Mouse (Mus musculus) CH12.LX (cell line): ENCODE data around the gene Zbed4. TPM values are rescaled to one million over a fixed set of nuclear protein-coding genes. Genes with fewer than 3 reads are reported as not detected.
"Not testable (repeated sequence)": the region's sequence is repeated elsewhere in the genome, so short reads cannot be mapped to it uniquely, and the experiment has no call there.

Source experiments
- DNase-seq: peaks from one replicate; pipeline ENCODE4 v3.0.0-alpha.2; 2013; ENCODE audit errors: extremely low read depth
- H3K27ac ChIP-seq: 2 replicates; pipeline ENCODE4 v1.5.1; 2012; ENCODE audit warnings: low read depth, mild to moderate bottlenecking, control low read depth, moderate library complexity; ENCODE audit not compliant: insufficient read depth
- H3K27me3 ChIP-seq: replicated peaks from 2 replicates; pipeline ENCODE3; 2012; ENCODE audit warnings: inconsistent platforms
- H3K36me3 ChIP-seq, 2 experiments: replicated peaks in 1 of 2; 2 replicates each; pipeline versions ENCODE3 to v1.6.1; 2012; ENCODE audit warnings: inconsistent platforms in 1 of 2, low read length in 1 of 2, mild to moderate bottlenecking in 1 of 2, mixed read lengths in 1 of 2, moderate library complexity in 1 of 2; ENCODE audit not compliant: control insufficient read depth in 1 of 2, insufficient read depth in 1 of 2
- H3K4me1 ChIP-seq, 2 experiments: 2 replicates each; pipeline ENCODE4 v1.6.1; 2012; ENCODE audit warnings: inconsistent platforms in 1 of 2, moderate library complexity in 1 of 2; ENCODE audit not compliant: insufficient read depth in 2 of 2, control insufficient read depth in 1 of 2
- H3K4me2 ChIP-seq: 2 replicates; pipeline ENCODE4 v1.6.1; 2012; ENCODE audit warnings: low read depth, mild to moderate bottlenecking, control low read depth; ENCODE audit not compliant: poor library complexity, insufficient read depth, severe bottlenecking
- H3K4me3 ChIP-seq, 3 experiments: fragments of 150-350 bp in 1 of 3; sonication (generic) in 1 of 3; replicated peaks in 1 of 3; 2 replicates each; pipeline versions ENCODE3 to v1.5.1; 2011 to 2012; ENCODE audit warnings: low read depth in 2 of 3, low read length in 2 of 3, mild to moderate bottlenecking in 2 of 3, moderate library complexity in 2 of 3, control low read depth in 1 of 3, improper control_type of control experiment in 1 of 3, inconsistent platforms in 1 of 3, mixed read lengths in 1 of 3; ENCODE audit not compliant: poor library complexity in 1 of 3
- H3K79me2 ChIP-seq: replicated peaks from 2 replicates; pipeline ENCODE4 v1.6.1; 2012; ENCODE audit warnings: mild to moderate bottlenecking, moderate library complexity; ENCODE audit not compliant: control insufficient read depth, poor library complexity, insufficient read depth, severe bottlenecking; ENCODE audit errors: extremely low read depth
- H3K9ac ChIP-seq: 2 replicates; pipeline ENCODE4 v1.6.1; 2012; ENCODE audit warnings: low read depth, mild to moderate bottlenecking, control low read depth, moderate library complexity; ENCODE audit not compliant: insufficient read depth
- H3K9me3 ChIP-seq: replicated peaks from 2 replicates; pipeline ENCODE3; 2012; ENCODE audit warnings: low read length, inconsistent platforms, mixed read lengths
- E2F4 ChIP-seq: IDR thresholded peaks from 2 replicates; pipeline ENCODE4 v1.6.1; 2011; ENCODE audit warnings: low read depth, low read length, improper control_type of control experiment; ENCODE audit not compliant: insufficient replicate concordance
- ELF1 ChIP-seq: IDR thresholded peaks from 2 replicates; pipeline ENCODE4 v1.6.1; 2014; ENCODE audit warnings: low read depth, mild to moderate bottlenecking, inconsistent platforms, low read length, improper control_type of control experiment
- EP300 ChIP-seq: IDR thresholded peaks from 2 replicates; pipeline ENCODE4 v1.6.1; 2011; ENCODE audit warnings: low read length, improper control_type of control experiment
- GABPA ChIP-seq: IDR thresholded peaks from 2 replicates; pipeline ENCODE4 v1.6.1; 2012; ENCODE audit warnings: low read depth, low read length, improper control_type of control experiment, inconsistent platforms; ENCODE audit not compliant: insufficient replicate concordance
- KAT2A ChIP-seq: IDR thresholded peaks from 2 replicates; pipeline ENCODE4 v1.6.1; 2012; ENCODE audit warnings: low read length, improper control_type of control experiment, inconsistent platforms; ENCODE audit not compliant: insufficient replicate concordance
- MAFK ChIP-seq: IDR thresholded peaks from 2 replicates; pipeline ENCODE4 v1.6.1; 2011; ENCODE audit warnings: low read length, improper control_type of control experiment; ENCODE audit not compliant: insufficient replicate concordance
- MEF2A ChIP-seq: IDR thresholded peaks from 2 replicates; pipeline ENCODE4 v1.6.1; 2014; ENCODE audit warnings: low read depth, mild to moderate bottlenecking, inconsistent platforms, low read length, improper control_type of control experiment, borderline replicate concordance
- MXI1 ChIP-seq: IDR thresholded peaks from 2 replicates; pipeline ENCODE4 v1.6.1; 2011; ENCODE audit warnings: mild to moderate bottlenecking, low read depth, low read length, improper control_type of control experiment
- NELFE ChIP-seq: IDR thresholded peaks from 2 replicates; pipeline ENCODE4 v1.6.1; 2011; ENCODE audit warnings: low read depth, low read length, improper control_type of control experiment
- PAX5 ChIP-seq: IDR thresholded peaks from 2 replicates; pipeline ENCODE4 v1.6.1; 2012; ENCODE audit warnings: low read length, inconsistent platforms, mixed read lengths
- POLR2AphosphoS2 ChIP-seq: IDR thresholded peaks from 2 replicates; pipeline ENCODE4 v1.6.1; 2011; ENCODE audit warnings: low read depth, low read length, improper control_type of control experiment
- SIN3A ChIP-seq: IDR thresholded peaks from 2 replicates; pipeline ENCODE4 v1.6.1; 2012; ENCODE audit warnings: low read length, improper control_type of control experiment, inconsistent platforms
- TCF12 ChIP-seq: IDR thresholded peaks from 2 replicates; pipeline ENCODE4 v1.6.1; 2014; ENCODE audit warnings: low read depth, mild to moderate bottlenecking, inconsistent platforms, low read length, improper control_type of control experiment
- UBTF ChIP-seq: IDR thresholded peaks from 2 replicates; pipeline ENCODE4 v1.6.1; 2012; ENCODE audit warnings: low read depth, mild to moderate bottlenecking, inconsistent platforms, low read length, improper control_type of control experiment, moderate library complexity
- ZMIZ1 ChIP-seq: IDR thresholded peaks from 2 replicates; pipeline ENCODE4 v1.6.1; 2012; ENCODE audit warnings: low read depth, mild to moderate bottlenecking, inconsistent platforms, low read length, improper control_type of control experiment
- dilution Hi-C: fragments of 300-500 bp; cut with MboI; formaldehyde crosslinking; loops from 2 replicates; pipeline ENCODE4 v1.14.3; 2020; ENCODE audit warnings: low sequenced_read_pairs; ENCODE audit not compliant: extremely low pct_unique_long_range_greater_than_20kb, extremely low pct_ligation_motif_present
- in situ Hi-C: fragments of 300-500 bp; cut with MboI; formaldehyde crosslinking; loops from 3 replicates; pipeline ENCODE4 v1.14.3; 2019; ENCODE audit warnings: low sequenced_read_pairs, low pct_ligation_motif_present, low pct_unique_long_range_greater_than_20kb, mixed read lengths
- polyA plus RNA-seq: library from polyadenylated mRNA; unstranded; fragments of >175 nt; gene quantifications from 2 replicates; pipeline ENCODE4 v1.2.1, GENCODE M21; 2012; ENCODE audit warnings: low read depth; ENCODE audit not compliant: insufficient read length
- total RNA-seq, 2 experiments: library from RNA; depleted of rRNA; stranded (reverse); fragments of 300-350 nt in 1 of 2; fragments of >200 nt in 1 of 2; gene quantifications; 2 replicates each; pipeline ENCODE4 v1.2.3; 2012 to 2014

Zbed4 gene
- total and polyA plus RNA-seq, 3 experiments = 11.0 to 16.7 (median 13.8) TPM

GRCm38 (mm10) chr15:88810369-88810768, 58.9 kb downstream of the Zbed4 start:
- DNase-seq = no peak
- H3K27ac ChIP-seq = no peak overlapping the region
- no peak for TF ChIP-seq NELFE
- no peak for TF ChIP-seq EP300
- no peak for TF ChIP-seq PAX5
- no peak for TF ChIP-seq TCF12
- TF ChIP-seq KAT2A = no peak
- H3K9ac ChIP-seq = no peak overlapping the region
- H3K27me3 ChIP-seq = no peaks in the 10 kb centered on the region
- H3K36me3 ChIP-seq = peaks cover 59 to 86% of the 10 kb centered on the region in 2 experiments
- H3K79me2 ChIP-seq = no peaks in the 10 kb centered on the region
- no peaks in the 10 kb centered on the region for H3K9me3 ChIP-seq
- dilution Hi-C loops (no loop called here), in situ Hi-C loops (no loop called here)
- H3K4me1 ChIP-seq = no peaks in the 10 kb centered on the region
- no peak overlapping the region for H3K4me3 ChIP-seq
- no peak overlapping the region for H3K4me2 ChIP-seq

- H3K27ac ChIP-seq = no peak overlapping the region
- no peak for TF ChIP-seq GABPA
- no peak for TF ChIP-seq MAFK
- no peak for TF ChIP-seq ELF1
- TF ChIP-seq ZMIZ1 = no peak
- no peak for TF ChIP-seq MEF2A
- no peak for TF ChIP-seq UBTF
- no peak for TF ChIP-seq E2F4
- TF ChIP-seq MXI1 = no peak
- no peak for TF ChIP-seq PAX5
- TF ChIP-seq POLR2AphosphoS2 = no peak
- TF ChIP-seq SIN3A = no peak
- TF ChIP-seq, all 38 proteins: peak for 0
- no peaks in the 10 kb centered on the region for H3K27me3 ChIP-seq
- in situ Hi-C loops = no loop called here
- H3K4me2 ChIP-seq = no peak overlapping the region
- H3K9me3 ChIP-seq = no peaks in the 10 kb centered on the region
- H3K36me3 ChIP-seq = peaks cover 54 to 89% of the 10 kb centered on the region in 2 experiments
- no peak for DNase-seq
- H3K79me2 ChIP-seq = peaks cover 4% of the 10 kb centered on the region; the same call in 1 of the 2 replicates
- no peak overlapping the region for H3K4me3 ChIP-seq
- dilution Hi-C loops = no loop called here
- H3K9ac ChIP-seq = no peak overlapping the region
- peaks cover 0 to 8% of the 10 kb centered on the region in 2 experiments; a peak in 1 of 4 replicates for H3K4me1 ChIP-seq
These were observed 61.8 kb downstream of the Zbed4 start for GRCm38 (mm10) chr15:88813262-88813661.

DNA sequence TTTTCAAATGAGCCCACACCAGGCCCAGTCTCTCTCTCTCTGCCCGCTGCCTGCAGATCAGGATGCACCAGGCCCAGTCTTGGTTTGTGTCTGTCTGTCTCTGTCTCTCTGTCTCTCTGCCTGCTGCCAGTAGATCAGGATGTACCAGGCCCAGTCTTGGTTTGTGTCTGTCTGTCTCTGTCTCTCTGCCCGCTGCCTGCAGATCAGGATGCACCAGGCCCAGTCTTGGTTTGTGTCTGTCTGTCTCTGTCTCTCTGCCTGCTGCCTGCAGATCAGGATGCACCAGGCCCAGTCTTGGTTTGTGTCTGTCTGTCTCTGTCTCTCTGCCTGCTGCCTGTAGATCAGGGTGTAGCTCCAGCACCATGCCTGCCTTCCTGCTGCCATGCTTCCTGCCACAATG, 62.4 kb downstream of the Zbed4 start:
- H3K4me1 ChIP-seq, H3K27ac ChIP-seq, dilution Hi-C loops, H3K9ac ChIP-seq, H3K4me3 ChIP-seq, H3K4me2 ChIP-seq, in situ Hi-C loops, H3K9me3 ChIP-seq, H3K79me2 ChIP-seq, DNase-seq, H3K27me3 ChIP-seq: not testable (repeated sequence)
- H3K36me3 ChIP-seq = peaks cover 53 to 82% of the 10 kb centered on the region in 2 experiments
